Mouse (Mus musculus) frontal cortex, postnatal 36 days (tissue): ENCODE measurements around the gene Olfr123.

Experiments
- DNase-seq, 2 experiments: peaks; one replicate each; pipeline ENCODE4 v3.0.0; 2022; ENCODE audit warnings: low spot score in 2 of 2

Olfr123 gene

DNA sequence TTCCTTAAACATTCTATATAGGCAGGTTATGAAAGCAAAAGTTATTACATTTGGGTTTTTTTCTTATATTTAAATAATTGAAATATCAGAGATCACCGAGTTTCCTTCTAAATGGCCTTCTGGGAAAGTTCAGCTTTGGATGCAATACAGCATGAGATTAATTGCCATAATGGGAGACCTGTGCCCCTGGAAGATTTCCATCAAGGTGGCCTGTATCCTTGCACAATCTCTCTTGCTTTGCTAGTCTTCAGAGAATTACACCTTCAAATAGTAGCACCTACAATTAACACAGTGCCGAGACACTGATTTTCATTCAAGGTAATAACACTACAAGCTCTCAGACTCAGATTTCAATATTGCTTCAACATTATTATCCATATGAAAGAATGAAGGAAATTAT, at the start of gene Olfr123:
Gene Olfr123 (plus strand): TSS at position 301 of the 400 bp plus-strand sequence.
- no peak for DNase-seq

DNA sequence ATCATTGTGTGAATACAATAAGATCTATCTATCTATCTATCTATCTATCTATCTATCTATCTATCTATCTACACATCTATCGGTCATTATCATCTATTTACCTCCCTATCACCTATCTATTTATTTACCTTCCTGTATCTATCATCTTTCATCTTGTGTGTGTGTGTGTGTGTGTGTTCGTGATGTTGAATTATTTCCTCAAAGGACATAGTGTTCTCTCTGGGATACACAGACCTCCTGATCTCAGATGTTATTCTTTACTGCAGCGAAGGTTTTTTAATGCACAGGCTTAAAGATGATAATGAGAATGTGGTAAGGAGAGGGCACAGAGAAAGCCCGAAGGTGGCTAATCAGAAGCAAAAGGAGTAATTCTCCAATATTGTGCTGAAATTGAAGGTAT, 25.0 kb upstream of the Olfr123 start, which contains the start of gene Olfr122:
Gene Olfr122 (plus strand): TSS at position 301 of the 400 bp plus-strand sequence.
- DNase-seq = no peak

DNA sequence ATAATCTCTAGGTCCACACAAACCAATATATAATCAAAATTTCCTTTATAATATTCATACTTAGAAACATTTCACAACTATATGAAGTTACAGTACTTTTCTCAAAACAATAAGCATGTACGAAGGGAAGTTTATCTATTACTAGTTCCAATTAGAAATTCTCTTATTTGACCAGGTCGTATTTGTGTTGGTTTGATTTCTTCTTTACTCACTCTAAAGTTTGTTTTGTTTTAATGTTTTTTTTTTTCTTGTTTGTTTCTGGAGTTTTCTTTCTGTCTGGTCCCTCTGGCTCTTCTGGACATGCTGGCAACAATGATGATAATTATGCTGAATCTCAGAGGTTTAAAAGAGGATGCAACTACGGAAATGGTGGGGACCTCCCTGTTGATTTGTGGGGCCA, 6.3 kb downstream of the Olfr123 start, which contains the start of gene Olfr124:
Gene Olfr124 (plus strand): TSS at position 301 of the 400 bp plus-strand sequence.
- DNase-seq = no peak

DNA sequence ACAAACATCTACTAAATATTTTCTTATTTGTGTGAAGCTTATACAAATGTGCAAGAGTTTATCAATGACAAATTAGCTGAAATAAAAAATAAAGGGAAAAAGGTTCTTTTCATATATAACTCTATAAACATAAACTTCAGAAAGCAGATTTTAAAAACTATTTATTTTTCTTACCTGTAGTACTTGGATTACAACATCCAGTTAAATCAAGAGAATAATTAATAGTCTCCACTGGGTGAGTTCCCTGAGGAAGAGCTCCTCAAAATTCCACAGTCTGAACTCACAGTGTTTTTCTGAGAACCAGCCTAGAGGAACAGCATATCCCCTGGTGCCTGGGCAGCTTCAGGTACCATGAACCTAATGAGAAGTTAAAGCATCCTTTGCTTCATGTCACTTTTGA, 39.3 kb downstream of the Olfr123 start, which contains the start of gene Olfr125:
Gene Olfr125 (plus strand): TSS at position 301 of the 400 bp plus-strand sequence.
- no peak for DNase-seq

DNA sequence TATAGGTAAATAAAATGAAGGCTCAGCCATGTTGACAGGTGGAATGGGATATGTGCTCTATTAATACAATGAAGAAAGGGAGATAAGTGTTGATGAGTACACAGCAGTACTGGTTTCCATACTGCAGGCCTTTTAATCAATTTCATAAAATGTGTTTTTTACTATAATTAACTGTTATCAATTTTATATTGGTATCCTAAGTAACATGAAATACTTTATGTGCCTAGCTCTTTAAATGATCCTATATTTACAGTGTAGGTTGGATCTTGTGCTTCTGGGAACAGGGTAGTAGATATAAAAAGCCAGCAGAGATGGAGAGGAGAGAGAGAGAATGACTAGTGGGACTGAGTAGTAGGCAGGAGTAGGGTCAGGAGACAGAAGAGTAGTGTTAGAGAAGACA, 53.9 kb downstream of the Olfr123 start, which contains the start of gene Olfr126:
Gene Olfr126 (plus strand): TSS at position 301 of the 400 bp plus-strand sequence.
- no peak for DNase-seq
